Mouse (Mus musculus) retina, postnatal 1 day (tissue): Measurements from ENCODE around the gene Ssbp3.

ENCODE experiments used
- DNase-seq: peaks from one replicate; pipeline ENCODE4 v3.0.0-alpha.2; 2012

The Ssbp3 gene

GRCm38 (mm10) chr4:106961321-106961720, 50.8 kb downstream of the Ssbp3 start:
- DNase-seq: no peak

GRCm38 (mm10) chr4:106964356-106964755, 53.9 kb downstream of the Ssbp3 start:
- no peak for DNase-seq

DNA sequence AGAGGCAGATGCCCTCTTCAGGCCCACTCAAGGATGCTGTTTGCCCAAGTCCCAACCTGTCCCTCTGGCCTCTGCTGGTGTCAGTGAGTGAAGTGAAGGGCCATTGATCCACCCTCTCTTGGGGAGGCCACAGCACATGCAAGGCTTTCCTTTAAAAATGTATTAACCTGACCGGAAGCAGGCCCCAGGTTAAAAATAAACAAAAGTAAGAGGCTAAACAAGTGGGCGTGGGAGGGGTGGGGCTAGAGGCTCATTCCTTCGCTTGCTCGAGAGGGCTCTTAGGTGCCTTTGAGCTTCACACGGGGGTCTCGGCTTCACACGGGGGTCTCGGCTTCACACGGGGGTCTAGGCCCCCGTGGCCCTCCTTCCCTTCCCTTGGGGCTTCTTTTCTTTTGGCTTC, 54.5 kb downstream of the Ssbp3 start:
- DNase-seq: no peak

- DNase-seq: no peak
Measured at GRCm38 (mm10) chr4:106966443-106966842, 55.9 kb downstream of the Ssbp3 start.

- DNase-seq: no peak
Measured at GRCm38 (mm10) chr4:106968910-106969309, 58.4 kb downstream of the Ssbp3 start.

- no peak for DNase-seq
Measured at GRCm38 (mm10) chr4:106970786-106971185, 60.3 kb downstream of the Ssbp3 start.

- no peak for DNase-seq
Measured at GRCm38 (mm10) chr4:106972061-106972460, 61.6 kb downstream of the Ssbp3 start.

GRCm38 (mm10) chr4:106972461-106973384, 62.2 kb downstream of the Ssbp3 start:
- DNase-seq: no peak

DNA sequence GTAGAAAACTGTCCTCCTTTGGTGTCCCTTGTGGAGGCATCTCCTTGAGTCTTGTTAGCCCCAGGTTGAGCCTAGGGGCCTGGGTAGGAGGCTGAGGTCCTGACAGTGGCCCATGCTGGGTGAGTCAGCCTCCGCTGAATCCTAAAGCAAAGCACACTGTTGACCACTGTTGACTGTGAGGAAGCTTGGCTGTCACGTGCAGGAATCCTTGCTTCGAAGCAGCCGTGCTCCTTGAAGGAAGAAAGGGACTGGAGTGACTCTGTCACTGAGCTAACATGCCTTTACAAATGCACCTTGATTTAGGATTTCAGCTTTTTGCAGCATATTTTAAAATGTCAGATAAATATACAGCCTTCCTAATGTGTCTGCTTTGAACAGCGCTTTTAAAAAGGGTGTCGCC, 64.8 kb downstream of the Ssbp3 start:
- DNase-seq: no peak

DNA sequence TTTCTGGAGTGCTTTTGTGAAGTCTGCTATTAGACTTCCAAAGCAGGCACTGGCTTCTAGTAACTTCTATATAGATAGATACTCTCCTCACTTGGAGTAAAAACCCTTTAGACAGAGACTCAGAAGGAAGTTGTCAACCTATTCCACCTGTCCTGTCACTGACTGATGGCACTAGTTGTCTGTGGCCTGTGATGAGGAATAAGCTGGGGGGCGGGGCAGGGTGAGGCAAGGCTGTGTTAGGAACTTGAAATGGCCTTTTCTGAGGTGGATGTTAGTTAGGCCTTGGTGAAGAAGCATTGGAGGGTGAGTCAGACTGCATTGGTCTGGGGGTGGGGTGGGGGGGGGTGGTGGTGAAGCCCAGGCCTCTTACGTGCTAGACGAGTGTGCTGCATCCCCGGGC, 65.4 kb downstream of the Ssbp3 start:
- no peak for DNase-seq

DNA sequence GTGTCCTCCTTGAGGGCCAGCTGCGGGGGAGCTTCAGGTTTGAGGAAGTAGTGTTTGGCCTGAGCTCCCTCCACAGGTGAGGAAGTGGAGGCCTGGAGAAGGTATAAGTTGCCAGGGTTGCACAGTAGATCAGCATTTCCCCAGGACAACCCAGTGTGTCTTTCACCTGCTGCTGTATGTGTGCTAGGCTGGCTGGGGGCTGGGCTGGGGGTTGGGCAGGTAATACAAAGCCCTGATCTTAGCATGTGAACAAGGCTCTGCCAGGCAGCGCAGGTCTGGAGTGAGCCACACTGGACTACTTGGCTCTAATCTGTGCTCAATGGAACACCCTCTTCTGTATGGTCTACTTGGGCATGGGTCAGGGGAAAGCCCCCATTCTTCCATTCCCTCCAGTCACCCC, 66.1 kb downstream of the Ssbp3 start:
- no peak for DNase-seq

GRCm38 (mm10) chr4:106977218-106977651, 66.7 kb downstream of the Ssbp3 start:
- DNase-seq: peak; percentile 43

DNA sequence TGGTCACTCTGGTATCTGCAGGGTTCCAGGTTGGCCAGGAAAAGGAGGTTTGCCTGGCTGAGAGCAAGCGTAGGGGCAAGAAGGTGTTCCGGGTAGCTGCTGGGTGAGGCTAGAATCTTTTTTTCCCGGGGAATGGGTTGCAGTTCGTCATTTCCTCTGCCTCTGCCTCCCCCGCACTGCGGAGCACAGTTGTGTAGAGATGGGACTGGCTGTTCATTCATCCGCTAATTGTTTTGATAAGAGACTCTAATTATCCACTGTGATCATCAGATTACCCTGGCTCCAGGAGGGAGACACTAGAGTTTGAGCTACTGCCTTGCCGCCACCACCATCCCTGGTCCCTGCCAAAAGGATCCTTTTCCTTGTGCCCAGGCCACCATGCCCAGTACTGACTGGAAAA, 67.9 kb downstream of the Ssbp3 start:
- DNase-seq: peak; percentile 65

DNA sequence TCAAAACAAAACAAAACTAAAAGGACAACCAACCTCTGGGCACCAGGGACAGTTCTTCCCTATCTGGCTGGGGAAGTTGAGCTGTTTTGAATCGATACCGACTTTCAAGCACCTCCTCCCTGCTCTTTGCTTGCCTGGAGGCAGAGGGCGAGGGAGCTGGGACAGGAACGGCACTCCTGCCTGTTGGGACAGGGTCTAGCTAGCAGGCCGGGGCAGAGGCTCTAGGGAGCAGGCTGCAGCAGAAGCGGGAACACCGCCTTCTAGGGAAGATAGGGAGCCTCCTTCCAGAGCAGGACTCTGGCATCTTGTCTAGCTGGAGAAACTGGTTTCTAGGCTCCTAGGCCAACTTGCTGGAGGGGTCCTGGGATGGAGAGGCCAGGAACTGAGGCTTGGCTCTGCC, 70.2 kb downstream of the Ssbp3 start:
- no peak for DNase-seq

DNA sequence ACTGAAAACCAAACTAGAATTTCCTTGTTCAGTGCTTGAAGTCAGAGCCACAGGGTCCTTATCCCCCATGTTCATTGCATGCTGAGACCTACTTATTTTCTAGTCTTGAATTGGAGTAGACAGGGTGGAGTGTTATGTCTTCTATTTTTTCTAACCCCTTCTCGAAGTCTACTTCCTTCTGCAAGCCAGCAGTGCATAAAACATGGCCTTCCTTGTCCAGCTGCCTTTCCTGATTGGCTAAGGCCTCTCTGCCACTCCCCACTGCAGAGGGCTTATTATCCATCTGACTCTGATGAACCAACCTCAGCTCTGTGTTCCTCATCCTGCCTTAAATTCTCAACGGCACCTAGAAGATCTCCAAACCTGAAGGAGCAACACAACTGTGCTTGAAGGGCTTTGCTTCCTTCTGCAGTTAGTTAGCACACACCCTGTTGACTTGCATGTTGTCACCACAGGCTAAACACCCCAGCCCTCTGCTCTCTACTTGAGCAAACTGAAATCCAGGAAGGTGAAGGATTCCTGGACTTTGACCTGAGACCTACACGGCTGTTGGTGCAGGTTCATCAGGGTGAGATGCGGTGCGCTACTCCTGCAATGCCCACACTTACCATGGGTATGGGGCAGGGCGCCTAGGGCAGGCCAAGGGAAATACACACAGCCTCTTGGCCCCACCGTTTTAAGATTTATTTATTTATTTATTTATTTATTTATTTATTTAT, 71.0 kb downstream of the Ssbp3 start:
- no peak for DNase-seq

GRCm38 (mm10) chr4:106982344-106983121, 72.0 kb downstream of the Ssbp3 start:
- DNase-seq: no peak

DNA sequence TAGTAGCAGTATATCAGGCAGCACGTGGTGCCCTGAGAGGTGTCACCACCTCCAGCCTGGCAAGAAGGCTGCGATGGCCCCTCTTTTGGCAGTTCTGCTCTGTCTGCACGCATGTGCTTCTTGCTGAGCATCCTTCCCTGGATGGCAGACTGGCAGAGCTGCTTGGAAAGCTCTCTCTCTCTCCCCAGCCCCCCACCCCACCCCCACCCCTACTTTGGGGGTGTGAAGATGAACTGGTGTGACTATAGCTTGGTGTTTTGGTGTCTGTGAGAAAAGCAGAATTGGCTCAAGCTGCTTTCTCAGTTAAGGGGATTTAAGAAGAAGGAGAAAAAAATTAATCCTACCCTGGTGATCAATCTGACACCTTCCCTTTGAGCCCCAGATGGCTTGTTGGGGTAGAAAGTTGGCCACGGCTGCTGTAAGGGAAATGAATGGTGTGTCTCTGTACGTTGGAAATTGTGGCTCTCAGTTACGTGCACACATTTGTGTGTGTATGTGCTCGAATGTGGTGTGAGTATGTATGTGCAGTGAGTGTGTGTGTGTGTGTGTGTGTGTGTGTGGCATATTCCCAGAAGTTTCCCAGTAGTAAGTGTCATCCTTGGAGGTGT, 73.5 kb downstream of the Ssbp3 start:
- peak; percentile 54 for DNase-seq

GRCm38 (mm10) chr4:106985289-106985688, 74.8 kb downstream of the Ssbp3 start:
- DNase-seq: peak; percentile 55

GRCm38 (mm10) chr4:106985899-106986832, 75.7 kb downstream of the Ssbp3 start:
- peak; percentile 49 for DNase-seq

DNA sequence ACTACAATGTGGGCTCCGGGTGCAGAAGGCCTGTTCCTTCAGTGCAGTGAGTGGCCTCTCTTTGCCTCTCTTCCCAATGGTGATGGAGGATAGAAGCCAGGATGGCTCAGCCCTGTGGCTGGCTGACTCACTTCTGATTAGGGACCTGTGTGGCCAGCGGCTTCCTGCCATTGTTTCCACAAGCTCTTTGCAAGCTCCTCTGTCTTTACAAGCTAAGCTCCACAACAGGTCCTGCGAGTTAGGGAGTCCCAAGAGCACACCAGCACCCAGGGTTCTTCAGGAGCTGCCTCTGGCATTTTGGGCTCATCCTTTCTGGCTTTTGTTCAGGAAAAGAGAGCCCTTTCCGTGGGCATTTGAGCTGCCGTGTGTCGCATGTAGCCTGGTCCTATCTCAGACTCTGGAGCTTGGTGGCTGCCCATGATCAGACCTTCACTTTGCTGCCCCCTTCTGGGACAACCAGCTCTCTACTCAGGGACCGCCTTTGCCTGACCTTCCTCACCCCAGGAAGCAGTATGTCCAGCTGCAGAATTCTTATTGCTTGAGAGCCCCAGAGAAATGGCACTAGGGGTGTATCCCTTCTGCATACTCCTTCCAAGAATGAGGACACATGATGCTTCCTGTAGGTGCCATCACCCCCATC, 77.3 kb downstream of the Ssbp3 start:
- DNase-seq: peak; percentile 82

- no peak for DNase-seq
Measured at GRCm38 (mm10) chr4:106988886-106989225, 78.4 kb downstream of the Ssbp3 start.
